Mouse (Mus musculus) CH12.LX (cell line): ENCODE results near the gene Herc6. TPM values are rescaled to one million over a fixed set of nuclear protein-coding genes. Genes with fewer than 3 reads are reported as not detected.

ENCODE experiments used
- DNase-seq: peaks from one replicate; pipeline ENCODE4 v3.0.0-alpha.2; 2013; ENCODE audit errors: extremely low read depth
- H3K27ac ChIP-seq: 2 replicates; pipeline ENCODE4 v1.5.1; 2012; ENCODE audit warnings: low read depth, mild to moderate bottlenecking, control low read depth, moderate library complexity; ENCODE audit not compliant: insufficient read depth
- H3K27me3 ChIP-seq: replicated peaks from 2 replicates; pipeline ENCODE3; 2012; ENCODE audit warnings: inconsistent platforms
- H3K36me3 ChIP-seq, 2 experiments: replicated peaks in 1 of 2; 2 replicates each; pipeline versions ENCODE3 to v1.6.1; 2012; ENCODE audit warnings: inconsistent platforms in 1 of 2, low read length in 1 of 2, mild to moderate bottlenecking in 1 of 2, mixed read lengths in 1 of 2, moderate library complexity in 1 of 2; ENCODE audit not compliant: control insufficient read depth in 1 of 2, insufficient read depth in 1 of 2
- H3K4me1 ChIP-seq, 2 experiments: 2 replicates each; pipeline ENCODE4 v1.6.1; 2012; ENCODE audit warnings: inconsistent platforms in 1 of 2, moderate library complexity in 1 of 2; ENCODE audit not compliant: insufficient read depth in 2 of 2, control insufficient read depth in 1 of 2
- H3K4me2 ChIP-seq: 2 replicates; pipeline ENCODE4 v1.6.1; 2012; ENCODE audit warnings: low read depth, mild to moderate bottlenecking, control low read depth; ENCODE audit not compliant: poor library complexity, insufficient read depth, severe bottlenecking
- H3K4me3 ChIP-seq, 3 experiments: fragments of 150-350 bp in 1 of 3; sonication (generic) in 1 of 3; replicated peaks in 1 of 3; 2 replicates each; pipeline versions ENCODE3 to v1.5.1; 2011 to 2012; ENCODE audit warnings: low read depth in 2 of 3, low read length in 2 of 3, mild to moderate bottlenecking in 2 of 3, moderate library complexity in 2 of 3, control low read depth in 1 of 3, improper control_type of control experiment in 1 of 3, inconsistent platforms in 1 of 3, mixed read lengths in 1 of 3; ENCODE audit not compliant: poor library complexity in 1 of 3
- H3K79me2 ChIP-seq: replicated peaks from 2 replicates; pipeline ENCODE4 v1.6.1; 2012; ENCODE audit warnings: mild to moderate bottlenecking, moderate library complexity; ENCODE audit not compliant: control insufficient read depth, poor library complexity, insufficient read depth, severe bottlenecking; ENCODE audit errors: extremely low read depth
- H3K9ac ChIP-seq: 2 replicates; pipeline ENCODE4 v1.6.1; 2012; ENCODE audit warnings: low read depth, mild to moderate bottlenecking, control low read depth, moderate library complexity; ENCODE audit not compliant: insufficient read depth
- H3K9me3 ChIP-seq: replicated peaks from 2 replicates; pipeline ENCODE3; 2012; ENCODE audit warnings: low read length, inconsistent platforms, mixed read lengths
- BHLHE40 ChIP-seq: IDR thresholded peaks from 2 replicates; pipeline ENCODE4 v1.6.1; 2011; ENCODE audit warnings: mild to moderate bottlenecking, low read depth, low read length, improper control_type of control experiment
- E2F4 ChIP-seq: IDR thresholded peaks from 2 replicates; pipeline ENCODE4 v1.6.1; 2011; ENCODE audit warnings: low read depth, low read length, improper control_type of control experiment; ENCODE audit not compliant: insufficient replicate concordance
- ELF1 ChIP-seq: IDR thresholded peaks from 2 replicates; pipeline ENCODE4 v1.6.1; 2014; ENCODE audit warnings: low read depth, mild to moderate bottlenecking, inconsistent platforms, low read length, improper control_type of control experiment
- HCFC1 ChIP-seq: IDR thresholded peaks from 2 replicates; pipeline ENCODE4 v1.6.1; 2012; ENCODE audit warnings: low read depth, mild to moderate bottlenecking, inconsistent platforms, low read length, improper control_type of control experiment
- JUND ChIP-seq: conservative IDR thresholded peaks from 2 replicates; pipeline ENCODE4 v1.6.1; 2011; ENCODE audit warnings: low read depth, low read length, improper control_type of control experiment
- MAX ChIP-seq: IDR thresholded peaks from 2 replicates; pipeline ENCODE4 v1.6.1; 2011; ENCODE audit warnings: low read length, improper control_type of control experiment
- MXI1 ChIP-seq: IDR thresholded peaks from 2 replicates; pipeline ENCODE4 v1.6.1; 2011; ENCODE audit warnings: mild to moderate bottlenecking, low read depth, low read length, improper control_type of control experiment
- MYC ChIP-seq: IDR thresholded peaks from 2 replicates; pipeline ENCODE4 v1.6.1; 2011; ENCODE audit warnings: low read depth, mild to moderate bottlenecking, improper control_type of control experiment, low read length
- NELFE ChIP-seq: IDR thresholded peaks from 2 replicates; pipeline ENCODE4 v1.6.1; 2011; ENCODE audit warnings: low read depth, low read length, improper control_type of control experiment
- NRF1 ChIP-seq: IDR thresholded peaks from 2 replicates; pipeline ENCODE4 v1.6.1; 2014; ENCODE audit warnings: low read depth, mild to moderate bottlenecking, inconsistent platforms, low read length, improper control_type of control experiment, moderate library complexity
- POLR2A ChIP-seq: IDR thresholded peaks from 2 replicates; pipeline ENCODE4 v1.6.1; 2011; ENCODE audit warnings: low read depth, mild to moderate bottlenecking, improper control_type of control experiment, low read length
- RAD21 ChIP-seq: IDR thresholded peaks from 2 replicates; pipeline ENCODE4 v1.6.1; 2011; ENCODE audit warnings: low read depth, mild to moderate bottlenecking, low read length, improper control_type of control experiment, moderate library complexity
- SMC3 ChIP-seq: IDR thresholded peaks from 2 replicates; pipeline ENCODE4 v1.6.1; 2011; ENCODE audit warnings: low read depth, low read length, improper control_type of control experiment
- TBP ChIP-seq: conservative IDR thresholded peaks from 2 replicates; pipeline ENCODE4 v1.6.1; 2011; ENCODE audit warnings: low read depth, low read length, improper control_type of control experiment
- TCF12 ChIP-seq: IDR thresholded peaks from 2 replicates; pipeline ENCODE4 v1.6.1; 2014; ENCODE audit warnings: low read depth, mild to moderate bottlenecking, inconsistent platforms, low read length, improper control_type of control experiment
- UBTF ChIP-seq: IDR thresholded peaks from 2 replicates; pipeline ENCODE4 v1.6.1; 2012; ENCODE audit warnings: low read depth, mild to moderate bottlenecking, inconsistent platforms, low read length, improper control_type of control experiment, moderate library complexity
- USF1 ChIP-seq: IDR thresholded peaks from 2 replicates; pipeline ENCODE4 v1.6.1; 2014; ENCODE audit warnings: low read depth, mild to moderate bottlenecking, inconsistent platforms, low read length, improper control_type of control experiment
- USF2 ChIP-seq: conservative IDR thresholded peaks from 2 replicates; pipeline ENCODE4 v1.6.1; 2011; ENCODE audit warnings: low read depth, low read length, improper control_type of control experiment
- ZKSCAN1 ChIP-seq: IDR thresholded peaks from 2 replicates; pipeline ENCODE4 v1.6.1; 2012; ENCODE audit warnings: low read depth, inconsistent platforms, low read length, improper control_type of control experiment, borderline replicate concordance
- ZMIZ1 ChIP-seq: IDR thresholded peaks from 2 replicates; pipeline ENCODE4 v1.6.1; 2012; ENCODE audit warnings: low read depth, mild to moderate bottlenecking, inconsistent platforms, low read length, improper control_type of control experiment
- dilution Hi-C: fragments of 300-500 bp; cut with MboI; formaldehyde crosslinking; loops from 2 replicates; pipeline ENCODE4 v1.14.3; 2020; ENCODE audit warnings: low sequenced_read_pairs; ENCODE audit not compliant: extremely low pct_unique_long_range_greater_than_20kb, extremely low pct_ligation_motif_present
- in situ Hi-C: fragments of 300-500 bp; cut with MboI; formaldehyde crosslinking; loops from 3 replicates; pipeline ENCODE4 v1.14.3; 2019; ENCODE audit warnings: low sequenced_read_pairs, low pct_ligation_motif_present, low pct_unique_long_range_greater_than_20kb, mixed read lengths
- polyA plus RNA-seq: library from polyadenylated mRNA; unstranded; fragments of >175 nt; gene quantifications from 2 replicates; pipeline ENCODE4 v1.2.1, GENCODE M21; 2012; ENCODE audit warnings: low read depth; ENCODE audit not compliant: insufficient read length
- total RNA-seq, 2 experiments: library from RNA; depleted of rRNA; stranded (reverse); fragments of 300-350 nt in 1 of 2; fragments of >200 nt in 1 of 2; gene quantifications; 2 replicates each; pipeline ENCODE4 v1.2.3; 2012 to 2014

Gene Herc6
- total and polyA plus RNA-seq, 3 experiments: 9.0 to 18.9 (median 14.4) TPM

- peak; percentile 84 for DNase-seq
- H3K36me3 ChIP-seq: peaks cover 15 to 29% of the 10 kb centered on the region in 2 experiments
- in situ Hi-C loops: no loop called here
- dilution Hi-C loops: no loop called here
- H3K4me1 ChIP-seq: peaks cover 0 to 7% of the 10 kb centered on the region in 2 experiments; a peak in 2 of 4 replicates
- peak within 1 kb of the TSS; percentile 75 for H3K4me2 ChIP-seq
- peak within 1 kb of the TSS; percentile 68 to 80 (median 76) for H3K4me3 ChIP-seq
- H3K9ac ChIP-seq: peak within 1 kb of the TSS; percentile 86
- TF ChIP-seq ELF1: 0 out of 2 replicates have a peak, but pooled peaks have one; percentile 21
- TF ChIP-seq RAD21: no peak
- no peak for TF ChIP-seq E2F4
- TF ChIP-seq ZMIZ1: peak; percentile 71; the same call in 1 of the 2 replicates
- TF ChIP-seq MAX: peak; percentile 97
- peak; percentile 74 for TF ChIP-seq NELFE
- no peak for TF ChIP-seq JUND
- TF ChIP-seq USF1: peak; percentile 73
- TF ChIP-seq TBP: peak; percentile 46; the same call in 1 of the 2 replicates
- peak; percentile 87 for TF ChIP-seq MYC
- TF ChIP-seq BHLHE40: peak; percentile 66
- TF ChIP-seq MXI1: peak; percentile 90
- TF ChIP-seq POLR2A: peak; percentile 85
- TF ChIP-seq ZKSCAN1: no peak
- TF ChIP-seq HCFC1: peak; percentile 10; the same call in 1 of the 2 replicates
- TF ChIP-seq USF2: peak; percentile 54
- TF ChIP-seq NRF1: peak; percentile 59
- no peak for TF ChIP-seq SMC3
- TF ChIP-seq UBTF: 0 out of 2 replicates have a peak, but pooled peaks have one; percentile 36
- TF ChIP-seq TCF12: peak; percentile 31; the same call in 1 of the 2 replicates
- TF ChIP-seq, all 38 proteins: peak for 15
- H3K9me3 ChIP-seq: no peaks in the 10 kb centered on the region
- H3K27ac ChIP-seq: peak within 1 kb of the TSS; percentile 84
- H3K79me2 ChIP-seq: peaks cover 7% of the 10 kb centered on the region; the same call in 1 of the 2 replicates
- no peaks in the 10 kb centered on the region for H3K27me3 ChIP-seq
These were observed 110.9 kb downstream of the Herc6 start, which contains the start of gene Pyurf for GRCm38 (mm10) chr6:57691467-57692261. Gene Pyurf, minus strand, starts transcription at chr6:57692078.
